Mouse (Mus musculus): ENCODE measurements around the gene Ezr.

GRCm38 (mm10) chr17:6779632-6780031, 3.0 kb downstream of the Ezr start:
- TF ChIP-seq GATA1 (IDR thresholded peaks at IDR 0.05; ENCODE audit: borderline replicate concordance, low read length) = no peak
- no peak for TF ChIP-seq FLI1 (IDR thresholded peaks at IDR 0.05; ENCODE audit: low read length)

All from megakaryocyte, embryonic 14.5 days (primary cell).